8 mouse cellular contexts compared by ENCODE assay signal in the genomic region with DNA sequence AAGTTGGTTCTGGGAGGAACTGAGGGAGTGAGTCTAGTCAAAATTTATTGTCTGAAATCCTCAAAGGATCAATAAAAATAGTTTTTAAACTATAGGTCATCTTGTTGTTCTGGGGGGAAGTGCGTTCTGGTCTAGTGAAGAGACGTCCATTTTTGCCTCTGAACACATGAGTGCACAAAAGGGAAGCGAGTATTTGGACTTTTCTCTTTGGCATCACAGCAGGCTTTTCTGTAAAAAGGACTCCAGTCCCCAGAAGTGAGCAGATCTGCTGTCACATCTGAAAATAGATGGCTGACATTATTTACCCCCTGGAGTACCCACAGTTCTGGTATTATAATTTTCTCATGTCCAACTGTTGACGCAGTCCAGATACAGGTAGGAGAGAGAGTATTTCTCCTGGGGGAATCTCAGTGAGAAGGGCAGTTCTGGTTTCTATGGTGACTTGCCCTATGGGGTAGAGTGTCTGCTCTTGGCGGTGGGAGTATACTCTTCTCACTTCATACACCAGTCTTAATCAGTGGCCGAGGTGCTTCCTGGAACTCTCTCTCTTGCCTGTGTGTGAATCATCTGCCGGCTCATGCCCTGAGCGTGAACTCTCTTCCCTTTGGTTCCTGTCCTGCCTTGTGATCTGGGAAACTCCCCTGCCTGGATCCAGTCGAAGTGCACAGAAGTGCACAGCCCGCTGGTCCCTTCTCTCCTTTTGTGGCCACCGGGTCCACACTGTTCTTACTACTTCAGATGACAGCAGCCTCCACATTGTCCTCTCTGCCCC. TPM values are rescaled to one million over a fixed set of nuclear protein-coding genes. Genes with fewer than 3 reads are reported as not detected.
DNase-seq lines count a peak whose midpoint lies in the region; ATAC-seq and TF ChIP-seq lines count a peak whose summit lies in the region.

No protein-coding gene starts in this region.

- peaks cover 17 to 24% of the 10 kb centered on the region in 2 experiments for H3K4me1 ChIP-seq in MEL (ENCODE audit: control insufficient read depth in 1 of 2, insufficient read depth in 2 of 2, low read length in 2 of 2)
- peaks cover 17% of the 10 kb centered on the region for H3K4me1 ChIP-seq in heart, embryonic 11.5 days (ENCODE audit: control insufficient read depth, insufficient read depth, low read length)
- peaks cover 26% of the 10 kb centered on the region for H3K4me1 ChIP-seq in kidney, embryonic 14.5 days (ENCODE audit: control insufficient read depth, insufficient read depth, low read length)

- TF ChIP-seq RAD21 in MEL (IDR thresholded peaks at IDR 0.05; ENCODE audit: low read depth, low read length) = no peak

- H3K36me3 ChIP-seq in MEL (ENCODE audit: control insufficient read depth in 1 of 2, insufficient read depth in 2 of 2, low read length in 2 of 2) = peaks cover 0 to 27% of the 10 kb centered on the region in 2 experiments; a peak in 3 of 4 replicates
- H3K36me3 ChIP-seq in heart, embryonic 11.5 days (ENCODE audit: control insufficient read depth, insufficient read depth, low read length) = 0 out of 2 replicates have a peak, but pooled peaks cover 5% of the 10 kb centered on the region
- H3K36me3 ChIP-seq in kidney, embryonic 14.5 days (ENCODE audit: control insufficient read depth, insufficient read depth, low read length) = peaks cover under 1% of the 10 kb centered on the region; the same call in 1 of the 2 replicates

- H3K9me3 ChIP-seq in MEL (replicated peaks; ENCODE audit: insufficient read depth, low read length) = no peaks in the 10 kb centered on the region
- no peaks in the 10 kb centered on the region for H3K9me3 ChIP-seq in heart, embryonic 11.5 days (replicated peaks; ENCODE audit: control insufficient read depth, low read length)
- no peaks in the 10 kb centered on the region for H3K9me3 ChIP-seq in kidney, embryonic 14.5 days (ENCODE audit: control insufficient read depth, low read length)

- peak; percentile 72 for DNase-seq in adrenal gland, adult 2 months
- no peak for DNase-seq in adrenal gland, adult 18-20 months (ENCODE audit: low spot score in 2 of 2)
- peak; percentile 41 for DNase-seq in MEL (ENCODE audit: low read depth, low spot score)
- DNase-seq in mesoderm, embryonic 11.5 days (ENCODE audit: low read depth, low spot score) = peak; percentile 22
- no peak for DNase-seq in retina, embryonic 14.5 days (ENCODE audit: low spot score)
- no peak for DNase-seq in frontal cortex, postnatal 36 days (ENCODE audit: low spot score in 2 of 2)

- H3K9ac ChIP-seq in MEL (ENCODE audit: control insufficient read depth, low read depth, low read length, poor library complexity, severe bottlenecking) = no peak overlapping the region
- peak overlapping the region; percentile 16; the same call in 1 of the 2 replicates for H3K9ac ChIP-seq in heart, embryonic 11.5 days (ENCODE audit: low read depth, low read length)
- no peak overlapping the region for H3K9ac ChIP-seq in kidney, embryonic 14.5 days (ENCODE audit: low read depth, low read length)

- no peak overlapping the region for H3K4me3 ChIP-seq in MEL (ENCODE audit: control insufficient read depth in 1 of 2, insufficient read depth in 1 of 2, low read depth in 2 of 2, low read length in 2 of 2)
- H3K4me3 ChIP-seq in heart, embryonic 11.5 days (ENCODE audit: low read depth, low read length) = no peak overlapping the region
- H3K4me3 ChIP-seq in kidney, embryonic 14.5 days (ENCODE audit: low read length) = no peak overlapping the region

- H3K27ac ChIP-seq in MEL (ENCODE audit: control insufficient read depth, low read depth, low read length) = 0 out of 2 replicates have a peak overlapping the region, but pooled peaks have one; percentile 33
- H3K27ac ChIP-seq in heart, embryonic 11.5 days (ENCODE audit: low read depth, low read length) = no peak overlapping the region; the same call in 1 of the 2 replicates
- H3K27ac ChIP-seq in kidney, embryonic 14.5 days (ENCODE audit: low read depth, low read length) = peak overlapping the region; percentile 55; the same call in 1 of the 2 replicates

- no peak for TF ChIP-seq EP300 in MEL (IDR thresholded peaks at IDR 0.05; ENCODE audit: low read depth in 1 of 2, low read length in 2 of 2)

- H3K27me3 ChIP-seq in MEL (ENCODE audit: control insufficient read depth in 1 of 2, insufficient read depth in 2 of 2, low read length in 2 of 2) = no peaks in the 10 kb centered on the region
- no peaks in the 10 kb centered on the region for H3K27me3 ChIP-seq in heart, embryonic 11.5 days (ENCODE audit: control insufficient read depth, insufficient read depth, low read length)
- H3K27me3 ChIP-seq in kidney, embryonic 14.5 days (ENCODE audit: control insufficient read depth, insufficient read depth, low read length) = no peaks in the 10 kb centered on the region

- no peak for TF ChIP-seq POLR2A in MEL (IDR thresholded peaks at IDR 0.05; ENCODE audit: control insufficient read depth in 1 of 2, insufficient read depth in 1 of 2, low read depth in 1 of 2, low read length in 2 of 2, poor library complexity in 1 of 2)

- peak overlapping the region; percentile 23; the same call in 1 of the 2 replicates for H3K4me2 ChIP-seq in heart, embryonic 11.5 days
- no peak overlapping the region for H3K4me2 ChIP-seq in kidney, embryonic 14.5 days (replicated peaks; ENCODE audit: low read depth, low read length)

- no peak for TF ChIP-seq CTCF in MEL (IDR thresholded peaks at IDR 0.05 in 2 of 3, conservative IDR thresholded peaks at IDR 0.05 in 1 of 3; ENCODE audit: control insufficient read depth in 1 of 3, insufficient read depth in 1 of 3, low read depth in 2 of 3, low read length in 3 of 3, poor library complexity in 1 of 3, severe bottlenecking in 1 of 3)

- no peaks in the 10 kb centered on the region for H3K79me2 ChIP-seq in MEL (ENCODE audit: control insufficient read depth, insufficient read depth, low read length, poor library complexity)

- WGBS in heart, embryonic 11.5 days (ENCODE audit: insufficient replicate concordance) = 40% methylated on average over 11 of the region's 11 CpGs
- WGBS in kidney, embryonic 14.5 days = 15% methylated on average over 11 of the region's 11 CpGs

- peak; percentile 62 for ATAC-seq in heart, embryonic 11.5 days (replicated peaks; ENCODE audit: insufficient number of reproducible peaks, low FRiP score, low TSS enrichment)
- peak; percentile 90 for ATAC-seq in kidney, embryonic 14.5 days (ENCODE audit: low FRiP score, low TSS enrichment)

TF ChIP-seq in MEL, 35 proteins besides CTCF, POLR2A, EP300 and RAD21:
- no peak for TF ChIP-seq NELFE (IDR thresholded peaks at IDR 0.05; ENCODE audit: low read depth, low read length)
- no peak for TF ChIP-seq E2F4 (IDR thresholded peaks at IDR 0.05; ENCODE audit: borderline replicate concordance, low read depth, low read length)
- TF ChIP-seq GABPA (IDR thresholded peaks at IDR 0.05; ENCODE audit: low read depth, low read length) = no peak
- no peak for TF ChIP-seq USF2 (IDR thresholded peaks at IDR 0.05; ENCODE audit: borderline replicate concordance in 1 of 2, insufficient read depth in 1 of 2, low read depth in 1 of 2, low read length in 2 of 2)
- TF ChIP-seq HCFC1 (IDR thresholded peaks at IDR 0.05; ENCODE audit: low read depth, low read length) = no peak
- no peak for TF ChIP-seq POLR2AphosphoS5 (IDR thresholded peaks at IDR 0.05; ENCODE audit: borderline replicate concordance, low read depth, low read length)
- TF ChIP-seq UBTF (IDR thresholded peaks at IDR 0.05; ENCODE audit: borderline replicate concordance, insufficient read depth, low read depth, low read length) = no peak
- TF ChIP-seq SIN3A (IDR thresholded peaks at IDR 0.05; ENCODE audit: low read length) = no peak
- no peak for TF ChIP-seq RCOR1 (IDR thresholded peaks at IDR 0.05; ENCODE audit: low read depth, low read length)
- TF ChIP-seq ZKSCAN1 (IDR thresholded peaks at IDR 0.05; ENCODE audit: low read depth, low read length) = no peak
- TF ChIP-seq SMC3 (IDR thresholded peaks at IDR 0.05; ENCODE audit: low read depth, low read length) = no peak
- TF ChIP-seq TAL1 (IDR thresholded peaks at IDR 0.05; ENCODE audit: low read length) = no peak
TF ChIP-seq in MEL: peak in this region for 0.

RNA-seq across cellular contexts. Expression of gene Stx7, which starts 15.2 kb away (rescaled TPM):
- total RNA-seq in adrenal gland, adult 2 months (2021) = 100 to 1,000 TPM; 115 to 182 TPM
- 48.7 and 66.3 TPM in 2 replicates for polyA plus RNA-seq in adrenal gland, adult 2 months (2012; rRNA removed)
- total RNA-seq in adrenal gland, adult 18-20 months (2021) = 100 to 1,000 TPM; 137 to 143 TPM
- total RNA-seq in MEL (2012; rRNA removed) = 32.6 and 36.1 TPM in 2 replicates
- 10 to 100 TPM in 1 of 2 experiments, not detected in 1; 37.7 TPM for polyA plus RNA-seq in MEL (2012; ENCODE audit: insufficient read depth in 1 of 2, insufficient read length in 2 of 2, low read depth in 1 of 2, low replicate concordance in 2 of 2, missing spikeins in 1 of 2)
- 89.8 and 99.4 TPM in 2 replicates for polyA plus RNA-seq in heart, embryonic 11.5 days (2014; fragmentation: Nextera tagmentation; extraction: Ambion mirVana)
- polyA plus RNA-seq in kidney, embryonic 14.5 days (2014; fragmentation: Nextera tagmentation; extraction: Ambion mirVana) = 67.8 and 95.5 TPM in 2 replicates

RNA-seq across cellular contexts. Expression of gene Taar9, which starts 55.0 kb away (rescaled TPM):
- not detected for total RNA-seq in adrenal gland, adult 2 months (2021)
- not detected in 2 replicates for polyA plus RNA-seq in adrenal gland, adult 2 months (2012; rRNA removed)
- not detected for total RNA-seq in adrenal gland, adult 18-20 months (2021)
- total RNA-seq in MEL (2012; rRNA removed) = not detected in 2 replicates
- polyA plus RNA-seq in MEL (2012; ENCODE audit: insufficient read depth in 1 of 2, insufficient read length in 2 of 2, low read depth in 1 of 2, low replicate concordance in 2 of 2, missing spikeins in 1 of 2) = not detected
- not detected in 2 replicates for polyA plus RNA-seq in heart, embryonic 11.5 days (2014; fragmentation: Nextera tagmentation; extraction: Ambion mirVana)
- polyA plus RNA-seq in kidney, embryonic 14.5 days (2014; fragmentation: Nextera tagmentation; extraction: Ambion mirVana) = not detected in 2 replicates

RNA-seq across cellular contexts. Expression of gene Moxd1, which starts 59.0 kb away (rescaled TPM):
- under 1 TPM in 1 of 2 experiments, not detected in 1; 0.10 TPM for total RNA-seq in adrenal gland, adult 2 months (2021)
- 0.61 and 1.7 TPM in 2 replicates for polyA plus RNA-seq in adrenal gland, adult 2 months (2012; rRNA removed)
- under 1 TPM in 1 of 2 experiments, not detected in 1; 0.26 TPM for total RNA-seq in adrenal gland, adult 18-20 months (2021)
- total RNA-seq in MEL (2012; rRNA removed) = not detected in 2 replicates
- polyA plus RNA-seq in MEL (2012; ENCODE audit: insufficient read depth in 1 of 2, insufficient read length in 2 of 2, low read depth in 1 of 2, low replicate concordance in 2 of 2, missing spikeins in 1 of 2) = not detected
- polyA plus RNA-seq in heart, embryonic 11.5 days (2014; fragmentation: Nextera tagmentation; extraction: Ambion mirVana) = 3.7 and 5.8 TPM in 2 replicates
- 18.1 and 29.7 TPM in 2 replicates for polyA plus RNA-seq in kidney, embryonic 14.5 days (2014; fragmentation: Nextera tagmentation; extraction: Ambion mirVana)

Comparison
In these comparisons a context has a peak if more than half of its experiments do, and no peak if none do; other contexts are left out.
1. DNase-seq: peak in adrenal gland, adult 2 months (single experiment), MEL (single experiment) and mesoderm, embryonic 11.5 days (single experiment); none in adrenal gland, adult 18-20 months (0 of 2), retina, embryonic 14.5 days (single experiment) and frontal cortex, postnatal 36 days (0 of 2).